Mouse (Mus musculus) gastrocnemius, postnatal 10 days (tissue): ENCODE data around the gene Maco1. TPM values are rescaled to one million over a fixed set of nuclear protein-coding genes. Genes with fewer than 3 reads are reported as not detected.

Experiments used
- DNase-seq: peaks from one replicate; pipeline ENCODE4 v3.0.0; 2021; ENCODE audit warnings: mixed read lengths
- long read RNA-seq, 2 experiments: library from polyadenylated mRNA; stranded (forward); transcript quantifications; one replicate each; pipeline ENCODE4 v2.0.0; 2021
- total RNA-seq, 2 experiments: library from RNA; stranded (reverse); gene quantifications; 2 replicates each; pipeline ENCODE4 v1.2.3; 2021

The Maco1 gene
- total RNA-seq: 10 to 100 TPM; 16.7 to 22.2 TPM
- long read RNA-seq, experiment 1, transcript Maco1-201 (11 exons, 3,826 nt): major isoform, 12 of 26 reads
- long read RNA-seq, experiment 1, partial matches to known transcripts: 2 of 26 reads
- long read RNA-seq, experiment 1, other reads (novel, unspliced or antisense): 12 of 26 reads
- long read RNA-seq, experiment 2, transcript Maco1-201 (11 exons, 3,826 nt): major isoform, 19 of 29 reads
- long read RNA-seq, experiment 2, partial matches to known transcripts: 3 of 29 reads
- long read RNA-seq, experiment 2, other reads (novel, unspliced or antisense): 7 of 29 reads

DNA sequence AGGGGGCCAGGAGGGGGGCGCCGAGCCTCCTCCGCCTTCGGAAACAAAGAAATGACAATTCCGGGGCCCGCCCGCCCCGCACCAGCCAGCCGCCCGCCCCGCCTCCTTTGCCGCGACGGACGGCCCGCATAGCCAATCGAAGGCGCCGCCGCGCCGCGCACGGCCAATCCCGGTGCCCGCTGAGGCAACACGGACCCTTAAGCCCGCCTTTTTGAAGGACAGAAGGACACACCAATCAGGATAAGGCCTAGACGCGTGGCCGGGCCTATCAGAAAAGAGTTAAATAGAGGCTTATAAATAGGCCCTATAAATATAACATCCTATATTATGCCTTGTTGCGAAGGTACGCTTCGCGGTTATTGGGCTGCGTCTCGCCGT lies at the start of gene Maco1:
Gene Maco1 (minus strand): TSS at position 87 of the 378 bp plus-strand sequence.
- peak; percentile 98 for DNase-seq

DNA sequence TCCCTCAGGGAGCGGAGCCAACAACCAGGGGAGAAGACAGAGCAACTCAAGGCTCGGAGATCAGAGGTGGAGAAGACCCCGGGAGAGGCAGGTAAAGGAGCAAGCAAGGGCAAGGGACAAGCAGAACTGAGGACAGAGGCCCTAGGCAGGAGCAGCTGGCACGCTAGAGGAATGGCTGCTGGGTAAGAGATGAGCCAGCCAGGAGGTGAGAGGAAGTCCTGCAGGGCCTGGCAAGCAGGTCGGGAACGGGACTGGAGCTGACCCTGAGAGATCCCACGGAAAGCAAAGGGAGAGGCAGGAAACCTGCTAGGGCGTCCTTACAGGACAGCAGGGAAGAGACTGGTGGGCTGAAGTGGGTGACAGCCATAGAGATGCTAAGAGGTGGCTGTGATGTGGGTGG lies 48.0 kb upstream of the Maco1 start:
- DNase-seq: no peak

DNA sequence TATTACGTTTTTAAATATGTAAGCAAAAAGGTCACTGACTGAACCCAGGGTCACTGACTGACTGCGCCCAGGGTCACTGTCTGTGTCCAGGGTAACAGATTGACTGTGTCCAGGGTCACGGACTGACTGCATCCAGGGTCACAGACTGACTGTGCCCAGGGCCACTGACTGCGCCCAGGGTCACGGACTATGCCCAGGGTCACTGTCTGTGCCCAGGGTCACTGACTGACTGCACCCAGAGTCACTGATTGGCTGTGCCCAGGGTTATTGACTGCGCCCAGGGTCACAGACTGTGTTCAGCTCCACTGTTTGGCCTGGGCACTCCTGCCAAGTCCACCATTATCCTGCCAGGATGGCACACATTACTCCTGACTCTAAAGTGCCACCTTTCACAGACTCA lies 44.1 kb upstream of the Maco1 start:
- DNase-seq: no peak

DNA sequence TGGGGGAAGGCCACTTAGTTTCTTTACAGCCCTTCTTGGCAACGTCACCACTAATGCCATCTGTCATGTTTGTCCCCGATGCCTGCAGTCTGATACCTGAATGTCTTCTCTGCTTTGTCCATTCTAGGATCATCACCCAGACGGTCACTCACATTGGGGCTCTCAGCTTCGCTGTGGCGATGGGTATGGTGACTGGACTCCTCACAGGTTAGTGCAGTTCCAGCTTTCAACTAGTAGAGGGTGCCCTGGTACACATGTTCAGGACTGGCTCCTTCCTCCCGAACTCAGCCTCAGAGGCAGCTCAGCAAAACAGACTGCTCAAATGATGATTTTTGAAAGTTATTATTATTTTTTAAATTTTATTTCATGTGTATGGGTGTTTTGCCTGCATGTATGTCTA lies 39.0 kb upstream of the Maco1 start:
- peak; percentile 57 for DNase-seq

DNA sequence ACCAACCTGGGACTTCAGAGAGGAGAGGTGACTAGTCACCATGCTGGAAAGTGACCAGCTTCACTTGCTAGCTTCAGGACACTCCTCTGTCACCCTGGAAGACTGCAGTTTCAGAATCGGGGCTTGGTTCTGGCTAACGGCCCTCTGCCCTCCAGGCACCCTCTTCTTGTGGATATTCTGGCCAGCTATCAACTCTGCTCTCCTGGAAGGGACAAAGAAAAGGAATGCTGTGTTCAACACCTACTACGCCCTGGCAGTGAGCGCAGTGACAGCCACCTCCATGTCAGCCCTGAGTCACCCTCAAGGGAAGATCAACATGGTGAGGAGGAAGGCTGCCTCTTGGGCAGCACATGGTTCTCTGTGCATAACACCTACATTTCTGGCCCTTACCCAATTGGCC lies 31.2 kb upstream of the Maco1 start:
- no peak for DNase-seq

DNA sequence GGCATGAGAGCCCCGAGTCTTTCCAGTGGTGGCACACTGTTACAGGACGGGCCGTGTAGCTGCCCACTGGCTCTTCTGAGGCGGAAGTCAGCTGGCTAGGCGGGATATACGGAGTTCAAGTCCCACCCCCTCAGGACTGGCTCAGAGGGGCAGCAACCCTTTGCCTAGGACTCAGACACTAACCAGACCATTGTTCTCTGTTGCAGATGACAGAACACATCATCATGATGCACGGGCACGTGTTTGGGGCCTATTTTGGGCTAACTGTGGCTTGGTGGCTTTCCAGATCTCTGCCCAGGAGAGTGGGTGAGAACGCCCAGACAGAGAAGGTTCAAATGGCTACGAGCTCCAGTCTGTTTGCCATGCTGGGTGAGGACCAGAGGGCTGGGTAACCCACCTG lies 30.7 kb upstream of the Maco1 start:
- DNase-seq: no peak

DNA sequence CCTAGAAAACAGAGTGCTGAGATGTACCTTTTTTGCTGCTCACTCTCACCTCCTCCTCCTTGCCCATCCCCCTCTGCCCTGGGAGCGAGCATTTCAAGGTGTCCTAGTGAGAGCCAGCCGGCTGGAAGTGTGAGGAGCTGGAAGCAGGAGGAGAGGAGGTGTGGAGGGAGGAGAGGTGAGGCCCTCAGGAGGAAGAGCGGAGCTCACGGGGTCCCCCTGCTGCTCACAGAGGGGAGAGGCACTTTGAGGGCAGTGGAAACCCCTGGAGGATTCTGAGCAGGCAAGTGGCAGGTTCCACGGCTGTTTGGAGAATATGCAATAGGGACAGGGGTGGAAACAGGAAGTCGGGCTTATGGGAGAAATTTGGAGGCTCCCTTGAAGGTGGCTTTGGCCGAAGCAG lies 30.1 kb upstream of the Maco1 start:
- peak; percentile 24 for DNase-seq

DNA sequence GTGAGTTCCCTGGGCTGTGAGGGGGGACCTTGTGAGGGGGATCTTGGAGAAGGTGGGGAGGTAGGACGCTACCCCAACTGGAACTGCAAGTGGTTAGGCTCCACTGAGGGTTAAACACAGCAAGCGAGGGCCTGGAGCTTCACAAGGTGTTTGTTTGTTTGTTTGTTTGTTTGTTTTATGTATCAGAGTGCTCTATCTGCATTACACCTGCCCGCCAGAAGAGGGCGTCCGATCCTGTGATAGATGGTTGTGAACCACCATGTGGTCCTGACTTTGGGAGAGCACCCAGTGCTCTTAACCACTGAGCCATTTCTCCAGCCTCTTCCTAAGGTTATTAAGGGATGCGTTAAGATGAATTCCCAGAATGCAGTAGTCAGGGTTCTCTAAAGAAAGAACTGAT lies 26.9 kb upstream of the Maco1 start:
- DNase-seq: peak; percentile 26

DNA sequence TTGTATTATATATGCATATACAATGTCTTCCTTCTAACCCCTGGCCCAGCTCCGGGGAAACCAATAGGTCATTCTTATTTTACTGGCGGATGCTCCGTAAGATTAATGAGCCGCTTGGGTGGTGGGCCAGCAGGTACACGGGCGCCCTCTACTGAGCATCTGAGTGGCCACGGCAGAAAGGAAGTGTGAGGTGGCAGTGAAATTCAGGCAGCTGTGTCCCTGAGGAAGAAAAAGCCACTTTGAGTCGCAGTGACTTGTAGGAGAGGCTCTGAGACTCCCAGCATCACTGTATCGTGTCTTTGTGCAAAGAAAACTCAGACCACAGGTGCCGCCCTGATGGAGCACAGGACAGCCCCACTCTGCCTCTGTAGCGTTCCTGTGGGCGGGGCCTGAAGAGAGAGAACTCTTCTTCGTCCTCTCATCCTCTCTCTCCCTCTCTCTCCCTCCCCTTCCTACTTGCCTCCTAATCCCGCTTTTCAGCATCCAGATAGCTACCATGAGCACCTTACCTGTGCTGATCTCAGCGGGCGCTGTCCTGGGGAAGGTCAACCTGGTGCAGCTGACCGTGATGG lies 26.4 kb upstream of the Maco1 start:
- DNase-seq: peak; percentile 76

DNA sequence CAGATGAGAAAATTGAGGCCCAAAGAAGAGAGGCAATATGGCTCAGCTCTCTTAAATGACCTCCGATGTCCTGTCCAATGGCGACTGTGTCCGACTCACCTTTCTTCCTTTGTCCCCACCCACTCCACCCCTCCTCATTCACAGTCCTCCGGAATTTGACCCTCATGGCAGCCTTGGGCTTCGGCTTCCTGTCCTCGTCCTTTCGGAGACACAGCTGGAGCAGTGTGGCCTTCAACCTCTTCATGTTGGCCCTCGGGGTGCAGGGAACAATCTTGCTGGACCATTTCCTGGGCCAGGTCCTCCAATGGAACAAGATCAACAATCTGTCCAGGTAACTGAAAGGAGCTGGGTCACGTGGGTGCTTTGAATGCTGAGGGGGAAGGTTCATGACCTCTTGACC lies 23.0 kb upstream of the Maco1 start:
- no peak for DNase-seq

DNA sequence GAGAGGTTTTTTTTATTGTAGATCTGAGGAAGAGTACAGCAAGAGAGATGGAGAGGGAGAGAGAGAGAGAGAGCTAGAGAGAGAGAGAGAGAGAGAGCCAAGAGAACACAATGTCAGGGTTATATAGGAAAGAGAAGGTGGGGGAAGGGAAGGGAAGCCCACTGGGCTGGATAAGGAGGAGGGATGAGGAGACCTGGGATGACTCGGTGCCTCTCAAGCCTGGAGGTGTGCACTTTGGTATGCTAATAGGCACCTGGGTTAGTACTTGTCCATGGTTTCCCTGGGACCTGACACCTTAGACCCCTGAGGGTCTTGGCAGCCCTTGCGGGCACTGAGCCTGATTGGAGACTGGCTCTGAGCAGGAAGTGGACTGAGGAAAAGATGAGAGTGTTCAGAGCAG lies 18.8 kb upstream of the Maco1 start:
- no peak for DNase-seq

DNA sequence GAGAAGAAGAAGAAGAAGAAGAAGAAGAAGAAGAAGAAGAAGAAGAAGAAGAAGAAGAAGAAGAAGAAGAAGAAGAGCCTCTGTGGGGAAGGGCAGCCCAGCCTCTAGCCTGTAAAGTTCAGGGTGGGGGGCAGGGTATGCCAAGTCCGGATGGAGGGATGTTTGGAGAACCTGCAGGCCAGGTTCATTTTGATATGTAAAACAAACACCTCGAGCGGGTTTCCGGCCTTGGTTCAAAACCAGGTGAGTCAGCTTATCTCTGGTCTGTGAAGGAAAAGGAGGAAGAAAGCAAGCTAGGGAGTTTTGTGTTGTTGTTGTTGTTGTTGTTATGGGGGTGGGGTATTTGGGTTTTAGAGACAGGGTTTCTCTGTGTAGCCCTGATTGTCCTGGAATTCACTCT lies 18.3 kb upstream of the Maco1 start:
- no peak for DNase-seq

DNA sequence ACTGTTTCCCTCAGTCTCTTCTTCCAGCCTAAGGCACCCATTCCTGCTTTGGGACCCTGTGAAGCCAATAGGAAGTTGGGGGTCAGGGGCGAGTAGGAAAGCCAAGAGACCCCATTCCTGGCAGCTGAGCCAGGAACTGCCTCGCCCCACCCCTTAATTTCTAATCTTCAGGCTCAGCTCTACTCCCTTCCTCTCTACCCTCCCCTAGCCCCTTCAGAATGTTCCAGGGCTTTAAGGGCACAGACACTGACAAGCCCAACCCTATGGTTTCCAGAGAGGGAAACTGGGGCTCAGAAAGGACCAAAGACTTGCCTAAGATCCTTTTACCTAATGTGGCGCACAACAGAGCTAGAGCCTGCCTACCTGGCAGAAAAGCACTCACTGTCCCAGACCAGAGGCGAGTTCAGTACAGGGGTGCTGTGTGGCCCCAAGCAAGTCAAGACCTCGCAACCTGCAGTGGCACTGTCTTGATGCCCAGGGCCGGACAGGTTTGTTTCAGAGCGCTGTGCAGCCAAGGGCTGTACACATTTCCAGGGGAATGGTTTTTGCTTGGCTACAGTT lies 16.8 kb upstream of the Maco1 start:
- DNase-seq: no peak

DNA sequence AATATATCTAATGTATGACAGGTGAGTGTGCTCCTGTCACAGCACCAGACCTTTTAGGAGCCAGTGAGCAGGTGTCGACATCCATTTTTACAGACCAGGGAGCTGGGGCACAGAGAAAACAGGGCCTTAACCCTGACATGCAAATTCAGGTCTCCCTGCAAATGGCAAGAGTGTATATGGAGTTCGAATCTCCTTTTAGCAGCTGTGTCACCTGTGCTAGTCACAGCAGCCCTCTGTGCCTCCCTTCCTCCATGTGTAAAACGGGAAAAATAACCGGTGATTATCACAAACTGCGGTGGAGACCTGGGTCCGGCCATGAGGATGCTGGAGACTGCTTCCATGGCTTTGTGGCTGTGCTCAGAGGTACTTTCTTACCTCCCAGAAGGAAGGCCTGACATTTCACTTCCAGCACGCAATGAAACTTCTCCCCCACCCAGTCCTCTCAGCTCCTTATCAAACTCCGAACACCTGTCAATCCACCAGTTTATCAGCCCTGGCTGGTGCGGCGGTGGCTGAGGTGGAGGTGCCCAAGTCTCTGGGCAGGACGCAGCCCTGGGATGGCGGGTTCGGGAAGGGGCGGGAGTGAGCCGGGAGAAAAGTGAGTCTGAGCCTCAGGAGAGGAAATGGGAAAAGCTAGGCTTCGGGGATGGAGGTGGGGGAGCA lies 16.1 kb upstream of the Maco1 start:
- no peak for DNase-seq

DNA sequence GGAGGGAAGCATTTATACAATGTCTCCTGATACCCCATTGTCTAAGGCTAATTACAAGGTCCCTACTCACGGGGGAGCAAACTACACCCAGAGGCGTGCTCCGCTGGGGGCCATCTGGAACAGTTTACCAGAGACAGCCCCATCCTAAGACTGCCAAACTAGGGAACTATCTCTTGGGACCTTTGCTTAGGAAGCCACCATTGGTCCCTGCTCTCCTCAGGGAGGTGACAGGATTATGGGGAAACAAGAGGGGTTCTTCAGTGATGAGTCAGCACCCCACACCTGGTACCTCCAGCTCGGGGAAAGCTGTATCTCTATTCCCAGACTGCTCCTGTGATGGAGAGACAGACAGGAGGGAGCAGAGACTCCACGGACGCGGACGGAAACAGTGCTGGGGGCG lies 15.3 kb upstream of the Maco1 start:
- no peak for DNase-seq

DNA sequence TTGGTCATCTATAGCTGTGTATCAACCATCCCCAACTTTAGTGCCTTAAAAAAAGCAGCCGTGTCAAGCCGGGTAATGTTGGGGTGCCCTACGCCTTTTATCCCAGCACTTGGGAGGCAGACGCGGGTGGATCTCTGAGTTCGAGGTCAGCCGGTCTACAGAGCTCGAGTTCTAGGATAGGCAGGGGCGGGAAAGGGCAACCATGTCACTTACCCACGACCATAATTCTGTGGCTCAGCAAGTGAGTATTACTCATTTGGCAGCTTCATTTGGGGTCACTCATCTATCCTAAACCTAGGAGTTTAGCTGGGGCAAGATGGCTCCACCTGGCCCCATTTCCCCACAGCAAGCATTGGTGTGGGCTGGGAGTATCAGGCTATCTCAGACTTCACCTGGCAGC lies 14.9 kb upstream of the Maco1 start:
- DNase-seq: no peak

DNA sequence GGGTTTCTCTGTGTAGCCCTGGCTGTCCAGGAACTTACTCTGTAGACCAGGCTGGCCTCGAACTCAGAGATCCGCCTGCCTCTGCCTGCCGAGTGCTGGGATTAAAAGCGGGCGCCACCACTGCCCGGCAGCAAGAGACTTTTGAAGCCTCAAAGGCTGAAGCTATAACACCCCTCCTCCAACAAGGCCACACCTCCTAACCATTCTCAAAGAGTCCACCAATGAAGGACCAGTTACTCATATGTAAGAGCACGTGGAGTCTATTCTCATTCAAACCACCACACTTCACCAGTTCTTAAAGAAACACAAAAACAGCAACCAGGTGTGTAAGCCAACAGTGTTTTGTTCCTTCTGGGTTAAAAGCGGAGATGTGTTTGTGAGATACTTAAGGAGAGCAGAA lies 14.5 kb upstream of the Maco1 start:
- DNase-seq: no peak

DNA sequence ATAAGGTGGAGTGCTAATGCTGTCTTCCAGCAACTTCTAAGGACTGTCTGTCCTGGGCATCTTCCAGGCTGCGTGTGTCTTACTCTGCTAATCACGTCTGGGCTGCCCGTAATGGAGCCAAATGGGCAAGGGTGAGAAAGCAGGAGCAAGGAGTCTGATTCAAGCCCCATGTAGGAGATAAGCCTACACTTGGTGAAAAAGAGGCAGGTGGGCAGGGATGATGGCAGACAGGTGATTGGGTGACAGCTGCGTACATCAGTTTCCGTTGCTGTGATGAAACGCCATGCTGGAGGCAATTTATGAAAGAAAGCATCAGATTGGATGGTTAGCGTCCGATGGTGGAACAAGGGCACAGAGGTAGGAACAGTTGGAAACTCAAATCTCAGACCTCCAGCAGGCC lies 14.1 kb upstream of the Maco1 start:
- no peak for DNase-seq

DNA sequence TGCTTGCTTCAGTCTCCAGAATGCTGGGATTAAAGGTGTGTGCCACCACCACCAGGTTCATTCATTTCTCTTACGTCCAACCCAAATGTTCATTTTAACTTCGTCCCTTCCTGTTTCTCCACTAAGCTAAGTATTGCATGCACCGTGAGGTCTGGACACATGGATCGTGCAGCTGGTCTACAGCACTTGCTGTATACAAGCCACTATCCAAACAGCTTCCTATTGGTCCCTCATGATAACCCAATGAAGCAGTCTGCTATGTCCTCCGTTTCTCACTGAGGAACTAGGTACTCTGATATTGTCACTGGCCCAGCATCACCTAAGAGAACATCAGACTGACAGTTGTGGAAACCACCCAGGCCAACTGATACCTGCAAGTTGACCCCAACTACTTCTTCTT lies 12.6 kb upstream of the Maco1 start:
- no peak for DNase-seq

DNA sequence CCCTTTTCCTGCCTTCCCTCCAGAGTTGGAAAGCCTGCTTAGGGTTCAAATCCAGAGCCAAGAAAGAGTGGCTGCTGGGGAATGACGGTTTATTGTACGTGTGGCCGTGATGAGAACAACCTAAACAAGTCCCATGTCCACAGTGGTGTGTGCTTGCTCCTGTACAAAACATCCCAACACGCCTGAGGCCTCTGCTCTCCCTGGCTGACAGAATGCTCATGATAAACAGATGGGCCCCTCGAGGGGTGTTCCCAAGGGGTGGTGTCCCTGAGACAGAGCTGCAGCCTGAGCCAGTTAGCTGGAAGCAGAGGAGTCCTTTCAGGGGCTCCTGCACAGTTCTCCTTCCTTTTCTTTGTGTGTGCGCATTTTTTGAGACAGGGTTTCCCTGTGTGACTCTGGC lies 12.2 kb upstream of the Maco1 start:
- no peak for DNase-seq

DNA sequence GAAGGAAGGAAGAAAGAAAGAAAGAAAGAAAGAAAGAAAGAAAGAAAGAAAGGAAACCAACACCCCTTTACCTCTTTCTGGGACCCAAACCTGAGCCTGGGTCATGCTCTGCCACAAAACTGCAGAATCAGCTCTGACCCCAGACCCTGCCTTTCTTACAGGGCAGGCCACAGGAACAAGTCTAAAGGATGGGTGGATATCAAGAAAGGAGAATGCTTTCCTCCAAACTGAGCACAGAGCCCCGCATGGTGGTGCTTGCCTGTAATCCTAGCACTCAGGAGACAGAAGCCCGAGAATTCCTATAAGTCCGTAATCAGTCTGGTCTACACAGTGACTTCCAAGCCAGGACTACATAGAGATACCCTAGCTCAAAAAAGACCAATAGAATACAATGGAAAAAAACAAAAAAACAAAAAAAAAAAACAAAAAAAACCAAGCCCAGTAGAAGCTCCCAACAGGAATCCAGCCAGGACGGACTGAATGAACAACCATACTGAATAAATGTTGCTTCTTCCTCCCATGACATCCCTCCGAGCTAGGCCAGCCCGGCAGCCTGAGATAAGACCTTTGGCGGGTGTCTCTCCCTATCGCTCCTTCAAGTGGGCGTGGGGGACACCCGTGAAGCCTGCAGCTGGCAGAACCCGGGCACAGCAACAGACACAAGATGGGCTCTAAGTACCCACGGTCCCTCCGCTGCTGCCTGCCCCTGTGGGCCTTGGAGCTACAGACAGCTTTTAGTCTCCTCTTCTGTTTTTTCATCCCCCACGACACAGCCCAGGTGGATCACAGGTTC lies 11.0 kb upstream of the Maco1 start, which contains the start of gene Rhd:
Gene Rhd (plus strand): TSS at position 600 of the 793 bp plus-strand sequence.
- DNase-seq: no peak

DNA sequence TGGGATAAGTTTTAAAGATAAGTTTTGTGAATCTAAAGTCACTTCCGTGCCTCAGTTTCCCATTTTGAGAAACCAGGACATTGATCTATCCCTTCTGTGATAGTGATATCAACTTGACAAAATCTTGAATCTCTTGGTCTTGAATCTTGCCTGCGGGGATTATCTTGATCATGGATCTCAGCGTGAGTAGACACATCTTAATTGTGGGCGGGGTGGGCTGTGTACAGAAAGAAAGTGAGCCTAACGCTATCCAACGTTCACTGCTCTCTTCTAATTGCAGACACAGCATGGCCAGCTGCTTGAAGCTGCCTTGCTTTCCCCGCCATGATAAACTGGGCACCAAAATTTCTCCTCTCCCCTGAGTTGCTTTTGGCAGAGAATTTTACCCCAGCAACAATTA lies 9.9 kb upstream of the Maco1 start:
- DNase-seq: no peak

DNA sequence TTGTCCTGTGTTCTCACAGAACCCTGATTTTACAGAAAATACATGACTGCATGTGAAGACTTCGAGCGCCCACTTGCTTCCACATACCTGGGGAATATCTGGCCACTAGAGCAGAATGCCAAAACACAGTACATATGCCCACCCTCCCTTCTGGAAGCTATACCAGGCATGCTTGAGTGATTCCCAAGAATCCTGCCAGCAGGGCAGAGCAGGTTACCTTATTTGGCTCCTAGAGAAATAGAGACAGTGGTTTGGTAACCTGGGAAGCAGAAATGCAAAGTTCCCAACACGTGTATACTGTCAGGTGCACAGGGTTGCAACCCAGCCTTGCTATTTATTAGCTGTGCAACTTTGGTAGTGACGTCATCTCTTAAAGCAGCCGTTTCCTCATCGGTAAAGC lies 8.7 kb upstream of the Maco1 start:
- no peak for DNase-seq
